10 mouse cellular contexts compared by ENCODE assay signal in genomic region chr6:136499292-136499977, GRCm38 (mm10). TPM values are rescaled to one million over a fixed set of nuclear protein-coding genes. Genes with fewer than 3 reads are reported as not detected.
DNase-seq lines count a peak whose midpoint lies in the region; ATAC-seq and TF ChIP-seq lines count a peak whose summit lies in the region.
"Had no signal": no experiment of that assay in that cellular context is flagged by ENCODE, and none has a peak within 500 bp of the region (broad histone marks: within the 10 kb centered on the region; RNA-seq: fewer than 3 reads in every experiment).

No protein-coding gene starts in this region.

- intact Hi-C loops in heart, postnatal 14 days (cut with DNase I): no loop called here
- intact Hi-C loops in gastrocnemius, adult 2 months (cut with DNase I): no loop called here

- TF ChIP-seq POLR2A in bone marrow macrophage, adult 2 months (IDR thresholded peaks at IDR 0.05; ENCODE audit: borderline replicate concordance, low read depth, low read length): no peak

- no peaks in the 10 kb centered on the region for H3K36me3 ChIP-seq in heart, embryonic 10.5 days
- no peaks in the 10 kb centered on the region for H3K36me3 ChIP-seq in C2C12 (ENCODE audit: control insufficient read depth, insufficient read depth)
- H3K36me3 ChIP-seq: heart, embryonic 15.5 days had no signal

- H3K4me3 ChIP-seq in heart, embryonic 10.5 days: no peak overlapping the region
- H3K4me3 ChIP-seq in C2C12 (ENCODE audit: insufficient read depth, poor library complexity, severe bottlenecking): no peak overlapping the region
- no peak overlapping the region for H3K4me3 ChIP-seq in bone marrow macrophage, adult 2 months (ENCODE audit: insufficient read depth, low read length)
- H3K4me3 ChIP-seq in gastrocnemius, adult 2 months: no peak overlapping the region
- H3K4me3 ChIP-seq: heart, embryonic 15.5 days had no signal

- WGBS in heart, embryonic 10.5 days: 46% methylated on average over 10 of the region's 10 CpGs

- H3K4me1 ChIP-seq in heart, embryonic 10.5 days: 0 out of 2 replicates have a peak, but pooled peaks cover 9% of the 10 kb centered on the region
- peaks cover 27% of the 10 kb centered on the region for H3K4me1 ChIP-seq in bone marrow macrophage, adult 2 months (ENCODE audit: control insufficient read depth, insufficient read depth, low read length)
- H3K4me1 ChIP-seq: heart, embryonic 15.5 days had no signal

- peak; percentile 63 for ATAC-seq in megakaryocyte, adult 5-6 weeks (ENCODE audit: poor library complexity, severe bottlenecking)

- no peak overlapping the region for H3ac ChIP-seq in C2C12 (ENCODE audit: control insufficient read depth, insufficient read length, low read depth)

- no peak for TF ChIP-seq CTCF in C2C12 (IDR thresholded peaks at IDR 0.05; ENCODE audit: control insufficient read depth, insufficient read depth, insufficient read length)
- TF ChIP-seq CTCF in bone marrow macrophage, adult 2 months (IDR thresholded peaks at IDR 0.05; ENCODE audit: low read depth, low read length): no peak
- no peak for TF ChIP-seq CTCF in gastrocnemius, adult 2 months (IDR thresholded peaks at IDR 0.05)

- H3K27me3 ChIP-seq in heart, embryonic 10.5 days (ENCODE audit: insufficient read depth, poor library complexity, severe bottlenecking): no peaks in the 10 kb centered on the region
- H3K27me3 ChIP-seq in C2C12 (ENCODE audit: control insufficient read depth, insufficient read depth, insufficient read length): no peaks in the 10 kb centered on the region
- H3K27me3 ChIP-seq: heart, embryonic 15.5 days had no signal

- no peaks in the 10 kb centered on the region for H3K9me3 ChIP-seq in heart, embryonic 10.5 days
- H3K9me3 ChIP-seq: heart, embryonic 15.5 days had no signal

- DNase-seq in heart, embryonic 10.5 days (ENCODE audit: low spot score): no peak
- DNase-seq in heart, postnatal 14 days: no peak
- no peak for DNase-seq in gastrocnemius, adult 2 months
- DNase-seq in retina, postnatal 1 day: no peak
- no peak for DNase-seq in right cerebral cortex, postnatal 4 days
- DNase-seq: embryo, embryonic 11 days had no signal

- no peaks in the 10 kb centered on the region for H3K79me2 ChIP-seq in C2C12 (ENCODE audit: control insufficient read depth, insufficient read depth)

- no peaks in the 10 kb centered on the region for H3K79me3 ChIP-seq in C2C12 (ENCODE audit: low read depth)

- H3K27ac ChIP-seq in heart, embryonic 10.5 days: peak overlapping the region; percentile 42; the same call in 1 of the 2 replicates
- peak overlapping the region; percentile 80 for H3K27ac ChIP-seq in bone marrow macrophage, adult 2 months (ENCODE audit: insufficient read depth, low read depth, low read length)
- H3K27ac ChIP-seq in gastrocnemius, adult 2 months: no peak overlapping the region
- H3K27ac ChIP-seq: heart, embryonic 15.5 days had no signal

TF ChIP-seq in C2C12, 6 proteins besides CTCF, POLR2A, EP300 and RAD21:
- TF ChIP-seq USF1 (IDR thresholded peaks at IDR 0.05; ENCODE audit: low read depth): no peak
- TF ChIP-seq MYOG (IDR thresholded peaks at IDR 0.05; ENCODE audit: control insufficient read depth, extremely low read depth, insufficient read length): no peak
- peak; percentile 57 for TF ChIP-seq FOSL1 (IDR thresholded peaks at IDR 0.05; ENCODE audit: insufficient read depth, low read length, poor library complexity, severe bottlenecking)
- peak; percentile 49 for TF ChIP-seq MAX (IDR thresholded peaks at IDR 0.05)
- no peak for TF ChIP-seq MYOD1 (IDR thresholded peaks at IDR 0.05; ENCODE audit: control insufficient read depth, insufficient read length, low read depth)

RNA-seq across cellular contexts. Expression of gene Atf7ip, which starts 6.5 kb away (rescaled TPM):
- polyA plus RNA-seq in heart, embryonic 10.5 days (2016; fragmentation: Nextera tagmentation; extraction: Ambion mirVana): 37.7 and 42.4 TPM in 2 replicates
- total RNA-seq in heart, postnatal 14 days (2021): 100 to 1,000 TPM in 1 of 2 experiments, 10 to 100 TPM in 1; 92.6 to 107 TPM
- polyA plus RNA-seq in C2C12 (2012; fragmentation: generic; extraction: Trizol): 6.8 TPM
- polyA plus RNA-seq in bone marrow macrophage, adult 2 months (2012; ENCODE audit: insufficient read depth, insufficient read length, missing spikeins): 34.7 and 37.2 TPM in 2 replicates
- total RNA-seq in megakaryocyte, adult 5-6 weeks (2015): 101 and 129 TPM in 2 replicates
- 80.1 and 84.8 TPM in 2 replicates for total RNA-seq in megakaryocyte, adult 5-6 weeks (2017)
- 10 to 100 TPM; 43.4 to 46.9 TPM for total RNA-seq in gastrocnemius, adult 2 months (2021)
